Mouse (Mus musculus): ENCODE results near the gene Hist1h2bm. TPM values are rescaled to one million over a fixed set of nuclear protein-coding genes. Genes with fewer than 3 reads are reported as not detected.

Gene Hist1h2bm
- total RNA-seq, 1 experiment from 2014 or later = 74.0 TPM

- DNase-seq = no peak
Observed at GRCm38 (mm10) chr13:21727948-21728572, 6.2 kb downstream of the Hist1h2bm start.

GRCm38 (mm10) chr13:21729544-21729943 is 7.7 kb downstream of the Hist1h2bm start:
- DNase-seq = no peak

GRCm38 (mm10) chr13:21733466-21733865 is 11.6 kb downstream of the Hist1h2bm start:
- DNase-seq = no peak

GRCm38 (mm10) chr13:21734010-21734905 is 12.4 kb downstream of the Hist1h2bm start:
- peak; percentile 88 for DNase-seq

- DNase-seq = peak; percentile 84
Observed at GRCm38 (mm10) chr13:21734906-21735767, 13.3 kb downstream of the Hist1h2bm start, which contains the start of gene Hist1h4j. TSS of gene Hist1h4j (plus strand) at chr13:21735064.

- no peak for DNase-seq
Observed at GRCm38 (mm10) chr13:21745006-21745405, 23.2 kb downstream of the Hist1h2bm start.

GRCm38 (mm10) chr13:21749387-21750158 is 27.7 kb downstream of the Hist1h2bm start:
- no peak for DNase-seq

- peak; percentile 94 for DNase-seq
Observed at GRCm38 (mm10) chr13:21750159-21751017, 28.5 kb downstream of the Hist1h2bm start, which contains the start of gene Hist1h4k. TSS of gene Hist1h4k (minus strand) at chr13:21750505.

GRCm38 (mm10) chr13:21751417-21751816 is 29.6 kb downstream of the Hist1h2bm start:
- DNase-seq = no peak

GRCm38 (mm10) chr13:21751827-21752226 is 30.0 kb downstream of the Hist1h2bm start:
- DNase-seq = no peak

- DNase-seq = no peak
Observed at GRCm38 (mm10) chr13:21752356-21752755, 30.5 kb downstream of the Hist1h2bm start.

- no peak for DNase-seq
Observed at GRCm38 (mm10) chr13:21753051-21753523, 31.2 kb downstream of the Hist1h2bm start.

GRCm38 (mm10) chr13:21753524-21754285 is 31.9 kb downstream of the Hist1h2bm start, which contains the start of the genes Hist1h2ak and Hist1h2bn:
TSS of gene Hist1h2ak (minus strand) at chr13:21753827.
TSS of gene Hist1h2bn (plus strand) at chr13:21754123.
- peak; percentile 68 for DNase-seq

- DNase-seq = peak; percentile 59
Observed at GRCm38 (mm10) chr13:21754294-21755001, 32.6 kb downstream of the Hist1h2bm start.

- DNase-seq = no peak
Observed at GRCm38 (mm10) chr13:21755707-21756106, 33.9 kb downstream of the Hist1h2bm start.

Data from adrenal gland, postnatal 14 days (tissue).